Mouse (Mus musculus) cerebellum, adult 18-20 months (tissue): ENCODE results near the gene Ube2c.

Experiments used
- DNase-seq, 2 experiments: peaks; one replicate each; pipeline ENCODE4 v3.0.0; 2021

Gene Ube2c

DNA sequence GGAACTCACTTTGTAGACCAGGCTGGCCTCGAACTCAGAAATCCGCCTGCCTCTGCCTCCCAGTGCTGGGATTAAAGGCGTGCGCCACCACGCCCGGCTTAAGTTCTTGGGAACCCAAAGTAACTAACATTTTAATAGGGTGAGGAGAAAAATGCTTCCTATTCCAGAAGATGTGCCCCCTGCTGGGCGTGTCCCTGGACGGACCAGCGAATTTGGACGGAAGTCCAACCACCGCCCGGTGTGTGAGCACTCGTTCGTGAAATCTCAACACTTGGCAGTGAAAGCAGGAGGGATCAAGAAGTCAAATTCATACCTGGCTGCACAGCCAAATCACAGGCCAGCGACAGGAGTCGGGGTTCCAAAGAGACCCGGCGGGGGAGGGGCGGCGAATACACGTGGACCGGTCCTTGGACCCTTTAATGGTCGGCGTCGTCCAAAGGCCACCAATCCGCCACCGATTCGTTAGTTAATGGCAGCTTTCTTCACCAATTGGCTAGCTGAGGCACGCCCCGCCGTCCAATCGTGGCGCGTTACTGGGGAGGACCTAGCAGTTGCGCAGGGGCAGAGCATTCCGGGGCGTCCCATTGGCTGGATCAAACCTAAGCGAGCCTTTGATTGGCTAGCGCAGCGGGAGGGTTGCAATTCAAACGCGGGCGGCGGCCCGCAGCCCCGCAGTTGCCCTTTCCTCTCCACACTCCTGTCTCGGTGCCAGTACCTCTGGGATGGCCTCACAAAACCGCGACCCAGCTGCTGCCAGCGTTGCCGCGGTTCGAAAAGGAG, at the start of gene Ube2c:
Ube2c (plus strand) TSS at position 641 of the 780 bp plus-strand sequence.
- DNase-seq, result peak; percentile 95 to 99

GRCm38 (mm10) chr2:164723276-164723675, 46.4 kb upstream of the Ube2c start:
- DNase-seq, result no peak

DNA sequence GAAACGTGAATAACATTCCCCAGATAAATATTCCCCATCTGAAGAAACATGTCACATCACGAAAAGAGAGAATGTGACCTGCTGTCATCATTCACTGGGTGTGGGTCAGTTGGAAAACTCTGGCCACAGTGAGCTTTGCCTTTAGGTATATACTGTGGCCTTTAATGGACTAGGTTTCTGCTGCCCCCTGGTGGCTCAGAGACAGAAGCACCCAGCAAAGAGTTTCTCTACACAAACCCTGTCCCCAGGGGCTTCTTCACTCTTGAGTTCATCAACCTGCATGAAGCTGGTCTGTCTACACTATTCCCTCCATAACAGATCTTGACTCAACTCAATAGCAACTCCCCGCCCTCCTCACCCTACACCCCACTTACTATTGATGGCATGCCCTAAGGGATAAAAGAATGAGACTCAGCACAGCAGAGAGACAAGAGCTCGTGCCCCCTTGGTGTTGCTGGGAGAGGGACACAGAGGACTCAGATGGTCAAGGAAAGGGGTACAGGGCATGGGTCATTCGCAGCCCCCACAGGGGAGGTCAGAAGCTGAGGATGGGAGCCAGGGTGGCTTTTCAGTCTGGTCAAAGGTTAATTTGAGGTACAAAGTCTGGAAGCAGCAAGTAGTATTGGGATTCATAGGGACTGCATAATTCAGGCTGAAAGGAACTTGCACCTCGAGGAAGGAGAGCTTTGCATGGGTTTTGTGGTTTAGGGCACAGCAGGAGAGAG, 43.6 kb upstream of the Ube2c start:
- peak; percentile 58 to 68 for DNase-seq

- DNase-seq, result no peak
Measured at GRCm38 (mm10) chr2:164731719-164732118, 38.0 kb upstream of the Ube2c start.

- DNase-seq, result no peak
Measured at GRCm38 (mm10) chr2:164733259-164733658, 36.4 kb upstream of the Ube2c start.

DNA sequence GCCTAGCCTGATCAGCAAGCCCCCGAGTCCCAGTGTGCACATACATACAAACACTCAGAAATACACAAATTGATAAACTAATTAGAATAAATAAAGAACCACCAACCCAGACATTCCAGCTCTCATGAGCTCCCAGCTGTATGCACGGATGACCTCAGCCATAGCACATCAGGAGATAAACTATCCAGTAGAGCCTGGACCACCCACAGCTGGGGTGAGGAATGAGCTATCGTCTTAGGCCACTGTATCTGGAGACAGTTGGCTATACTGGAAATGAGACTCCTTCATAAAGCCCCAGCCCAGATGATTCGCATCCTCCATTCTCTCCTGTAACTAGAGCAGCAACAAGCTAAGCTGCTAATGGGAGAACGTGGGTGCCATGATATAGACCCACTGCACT, 34.9 kb upstream of the Ube2c start:
- no peak for DNase-seq

DNA sequence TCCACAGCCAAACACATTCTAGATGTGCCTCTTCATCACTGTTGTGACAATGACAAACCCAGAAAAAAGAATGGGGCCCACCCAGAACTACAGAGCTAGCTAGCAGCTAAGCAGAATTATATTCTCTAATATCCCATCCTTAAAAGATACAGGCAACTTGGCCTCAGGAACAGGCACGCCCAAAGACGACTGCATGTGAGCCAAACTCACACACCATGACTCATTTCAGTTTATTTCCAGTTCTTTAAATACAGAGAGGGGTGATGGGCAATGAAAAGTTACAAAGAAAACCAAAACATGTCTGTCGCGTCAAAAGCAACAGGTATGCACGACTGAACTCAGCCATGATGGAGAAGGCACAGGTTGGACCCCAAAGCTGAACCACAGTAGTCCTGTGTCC, 34.3 kb upstream of the Ube2c start:
- no peak for DNase-seq

DNA sequence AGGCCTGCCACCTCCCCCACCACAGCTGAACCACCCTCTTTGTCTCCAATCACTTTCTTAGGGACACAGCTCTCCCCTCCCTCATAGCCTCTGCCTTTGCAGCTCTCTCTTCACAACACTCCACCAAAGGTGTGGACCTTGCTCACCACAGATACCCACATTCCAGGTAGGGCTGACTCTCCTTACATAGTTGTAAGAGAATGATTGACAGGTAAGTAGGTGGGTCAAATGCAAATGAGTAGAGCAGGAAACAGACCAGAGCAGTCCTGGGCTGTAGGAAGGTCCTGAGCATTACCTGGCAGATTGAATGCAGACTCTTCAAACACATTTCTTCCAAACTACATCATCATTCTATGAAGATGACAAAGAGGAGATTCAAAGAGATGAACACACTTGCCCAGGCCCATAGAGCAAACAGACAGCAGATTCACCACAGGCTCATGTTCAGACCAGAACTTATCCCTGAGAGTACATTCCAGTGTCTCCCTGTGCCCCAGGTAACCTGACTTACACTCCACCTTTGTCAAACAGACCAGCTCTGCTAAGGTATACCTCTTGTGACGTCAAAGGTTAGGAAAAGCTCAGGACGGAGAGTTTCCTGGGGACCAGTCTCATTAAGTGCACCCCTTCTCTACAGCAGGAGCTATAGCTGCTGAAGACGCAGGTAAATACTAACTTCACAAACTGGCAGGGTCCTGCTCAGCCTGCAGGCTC, 32.2 kb upstream of the Ube2c start:
- no peak for DNase-seq

GRCm38 (mm10) chr2:164739876-164740275, 29.8 kb upstream of the Ube2c start:
- no peak for DNase-seq

- DNase-seq, result no peak
Measured at GRCm38 (mm10) chr2:164744987-164745386, 24.7 kb upstream of the Ube2c start.

DNA sequence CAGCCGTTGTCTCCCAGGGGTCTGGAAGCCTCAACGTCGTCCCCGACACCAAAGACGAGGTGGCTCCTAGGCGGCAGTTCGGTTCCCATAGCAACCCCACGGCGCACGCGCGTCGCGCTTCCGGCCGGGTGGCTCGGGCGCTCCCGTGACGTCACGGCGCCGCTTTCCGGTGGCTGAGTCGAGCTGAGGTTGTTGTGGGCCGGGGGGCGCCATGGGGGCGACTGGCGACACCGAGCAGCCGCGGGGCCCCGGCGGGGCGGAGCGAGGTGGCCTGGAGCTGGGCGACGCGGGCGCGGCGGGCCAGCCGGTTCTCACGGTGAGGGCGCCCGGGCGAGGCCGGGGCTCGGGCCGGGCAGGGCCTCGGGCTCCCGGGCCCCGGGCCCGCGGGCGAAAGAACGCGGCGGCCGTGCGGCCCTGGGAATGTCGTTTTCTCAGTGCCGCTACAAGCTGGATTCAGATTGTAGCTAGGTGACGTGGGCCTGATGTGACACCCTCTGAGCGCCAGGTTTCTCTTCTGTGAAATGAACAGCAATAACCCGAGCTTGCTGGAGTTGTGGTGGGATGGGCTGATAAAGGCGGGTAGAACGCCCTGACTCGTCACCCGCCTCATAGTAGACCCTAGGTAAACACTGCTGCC, 23.7 kb upstream of the Ube2c start, which contains the start of the genes Wfdc3 and Dnttip1:
Wfdc3 (minus strand) TSS at position 89 of the 637 bp plus-strand sequence.
Dnttip1 (plus strand) TSS at position 141 of the 637 bp plus-strand sequence.
- peak; percentile 88 to 95 for DNase-seq

DNA sequence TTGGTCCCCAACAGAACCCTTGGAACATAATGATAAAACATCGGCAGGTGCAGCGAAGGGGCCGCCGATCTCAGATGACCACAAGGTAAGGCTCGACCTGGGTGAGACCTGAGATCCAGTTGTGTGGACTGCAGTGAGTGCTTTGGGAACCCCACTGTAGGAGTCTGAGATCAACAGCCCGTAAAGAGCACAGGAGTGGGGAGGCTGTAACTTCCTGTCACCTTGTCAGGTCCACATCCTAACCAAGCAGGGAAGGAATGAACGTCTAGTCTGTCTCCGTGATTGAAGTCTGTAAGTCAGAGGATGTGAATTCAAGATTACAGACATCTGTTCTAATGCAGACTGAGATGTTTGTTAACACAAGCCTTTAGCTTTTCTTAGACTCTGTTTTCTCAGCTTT, 23.0 kb upstream of the Ube2c start:
- DNase-seq, result no peak

DNA sequence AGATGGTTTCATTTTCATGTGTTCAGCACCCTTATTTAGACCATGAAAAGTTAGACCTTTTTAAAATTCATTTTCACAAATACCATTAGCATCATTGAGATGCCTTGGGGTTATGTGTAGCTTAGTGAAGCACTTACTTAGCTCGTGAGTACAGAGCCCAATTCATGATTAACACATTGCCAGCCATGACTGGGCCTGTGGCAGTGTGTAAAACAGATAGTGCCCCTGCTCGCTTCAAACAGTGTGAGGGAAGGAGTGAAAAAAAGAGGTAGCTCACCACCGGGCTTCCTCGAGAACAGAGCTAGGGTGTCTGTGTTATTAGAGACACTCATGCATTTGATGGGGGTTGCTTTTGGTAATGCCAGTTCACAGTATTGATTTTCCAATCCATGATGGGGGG, 21.5 kb upstream of the Ube2c start:
- no peak for DNase-seq

- DNase-seq, result no peak
Measured at GRCm38 (mm10) chr2:164748991-164749390, 20.7 kb upstream of the Ube2c start.

GRCm38 (mm10) chr2:164752454-164752853, 17.2 kb upstream of the Ube2c start:
- no peak for DNase-seq

GRCm38 (mm10) chr2:164754105-164754504, 15.6 kb upstream of the Ube2c start:
- DNase-seq, result no peak

DNA sequence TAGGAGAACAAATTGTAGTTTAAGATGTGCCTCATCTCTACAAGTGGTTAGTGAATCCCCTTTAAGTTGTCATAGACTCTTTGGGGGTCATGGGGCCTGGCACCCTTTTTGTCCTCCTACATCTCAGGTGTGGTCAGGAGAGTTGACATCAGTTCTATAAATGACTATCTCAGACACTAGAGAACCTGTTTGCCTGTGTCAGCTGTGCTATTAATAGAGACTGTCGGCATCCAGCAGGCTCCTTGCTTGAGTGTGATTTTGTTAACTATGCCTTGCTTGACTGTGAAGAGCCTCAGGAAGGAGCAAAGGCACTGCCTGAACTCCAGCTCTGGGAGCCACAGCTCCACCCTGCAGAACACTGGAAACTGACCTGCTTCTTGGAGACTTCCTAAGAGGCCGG, 14.9 kb upstream of the Ube2c start:
- no peak for DNase-seq

DNA sequence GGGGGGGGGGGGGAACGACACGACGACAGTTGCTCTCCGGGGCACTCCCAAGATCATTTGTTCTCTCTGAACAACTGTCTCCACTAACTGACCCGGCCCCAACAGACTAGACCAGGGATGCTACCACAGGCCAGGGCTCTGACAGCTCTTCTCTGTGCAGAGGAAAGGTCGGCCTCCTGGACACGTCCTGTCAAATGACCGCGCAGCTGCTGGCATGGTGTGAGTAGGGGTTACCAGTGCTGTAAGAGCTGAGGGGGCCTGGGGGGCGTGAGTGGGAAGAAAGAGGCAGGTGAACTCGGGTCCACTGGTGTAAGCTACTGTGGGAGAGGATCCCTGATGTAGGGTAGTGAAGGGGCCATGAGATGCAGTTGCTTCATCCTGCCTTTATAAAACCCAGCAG, 11.9 kb upstream of the Ube2c start:
- DNase-seq, result no peak

GRCm38 (mm10) chr2:164758692-164759091, 11.0 kb upstream of the Ube2c start:
- DNase-seq, result no peak

DNA sequence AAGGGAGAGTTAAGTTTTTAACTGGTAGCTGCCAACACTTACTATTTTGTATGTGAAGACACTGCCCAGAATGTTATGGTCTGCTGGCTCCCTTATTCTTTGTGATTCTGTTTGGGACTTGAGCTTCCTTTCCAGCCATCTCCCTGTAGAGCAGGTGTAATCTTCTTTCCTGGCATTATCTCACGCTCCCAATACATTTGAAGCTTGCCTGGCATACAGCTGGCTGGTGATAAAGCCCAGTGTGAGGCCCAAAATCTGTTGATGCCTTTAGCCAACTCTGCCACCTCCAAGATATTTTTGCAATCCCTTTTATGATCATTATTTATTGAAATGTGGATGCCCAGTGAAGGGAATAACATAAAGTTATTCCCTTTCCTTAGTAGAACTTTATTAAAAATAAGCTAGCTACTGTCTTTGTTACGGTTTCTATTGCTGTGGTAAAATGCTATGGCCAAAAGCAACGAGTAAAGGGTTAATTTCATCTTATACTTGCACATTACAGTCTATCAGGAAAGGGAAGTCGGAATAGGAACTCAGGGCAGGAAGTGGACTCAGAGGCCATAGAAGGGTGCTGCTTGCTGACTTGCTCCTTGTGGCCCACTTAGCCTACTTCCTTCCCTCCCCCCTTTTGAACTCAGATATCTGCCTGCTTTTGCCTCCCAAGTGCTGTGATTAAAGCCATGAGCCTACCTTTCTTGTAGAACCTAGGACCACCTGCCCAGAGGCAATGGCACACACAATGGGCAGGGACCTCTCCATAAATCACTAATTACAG, 9.5 kb upstream of the Ube2c start:
- no peak for DNase-seq

DNA sequence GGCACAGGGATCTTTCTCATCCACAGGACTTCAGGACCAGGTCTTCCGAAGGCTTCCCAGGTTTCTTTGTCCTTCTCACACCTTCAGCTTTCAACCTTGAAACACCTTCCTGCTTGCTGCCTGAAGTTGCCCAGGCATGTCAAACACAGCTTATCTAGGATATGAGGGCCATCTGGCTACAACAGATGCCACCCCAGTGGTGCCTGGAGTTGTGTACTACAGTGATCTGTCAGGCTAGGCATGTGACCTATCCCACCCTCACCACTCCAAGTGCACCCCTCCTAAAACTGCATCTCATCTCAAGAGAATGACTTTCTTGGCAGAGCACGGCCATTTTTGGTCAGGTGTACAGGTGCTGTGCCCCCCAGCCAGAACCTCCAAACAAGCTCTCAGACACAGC, 8.2 kb upstream of the Ube2c start:
- DNase-seq, result peak in 1 of 2 experiments; percentile 26

GRCm38 (mm10) chr2:164761971-164762370, 7.7 kb upstream of the Ube2c start:
- no peak for DNase-seq
